Mouse (Mus musculus) ES-E14 (cell line): Measurements from ENCODE around the gene Lamp5. TPM values are rescaled to one million over a fixed set of nuclear protein-coding genes. Genes with fewer than 3 reads are reported as not detected.

Experiments
- DNase-seq: peaks from one replicate; pipeline ENCODE4 v3.0.0-alpha.2; 2013; ENCODE audit warnings: low read depth, low spot score
- H3K27ac ChIP-seq: 2 replicates; pipeline ENCODE4 v1.5.1; 2012; ENCODE audit warnings: low read depth, mild to moderate bottlenecking, low read length, moderate library complexity, mixed read lengths; ENCODE audit not compliant: poor library complexity, insufficient read depth, severe bottlenecking
- H3K36me3 ChIP-seq: 2 replicates; pipeline ENCODE4 v1.6.1; 2012; ENCODE audit warnings: mild to moderate bottlenecking, low read length, moderate library complexity, mixed read lengths; ENCODE audit not compliant: control insufficient read depth, poor library complexity, insufficient read depth, severe bottlenecking
- H3K4me1 ChIP-seq, 2 experiments: fragments of 150-350 bp in 1 of 2; sonication (generic) in 1 of 2; 2 replicates each; pipeline ENCODE4 v1.6.1; 2012; ENCODE audit warnings: low read length in 2 of 2, mild to moderate bottlenecking in 1 of 2, mixed read lengths in 1 of 2; ENCODE audit not compliant: control insufficient read depth in 2 of 2, insufficient read depth in 2 of 2, poor library complexity in 1 of 2
- H3K4me3 ChIP-seq, 2 experiments: fragments of 150-350 bp in 1 of 2; sonication (generic) in 1 of 2; 2 replicates each; pipeline ENCODE4 v1.5.1; 2012; ENCODE audit warnings: low read length in 2 of 2, low read depth in 1 of 2, mild to moderate bottlenecking in 1 of 2, mixed read lengths in 1 of 2; ENCODE audit not compliant: insufficient read depth in 1 of 2, poor library complexity in 1 of 2, severe bottlenecking in 1 of 2
- H3K9ac ChIP-seq: 2 replicates; pipeline ENCODE4 v1.6.1; 2012; ENCODE audit warnings: low read depth, mild to moderate bottlenecking, low read length, mixed read lengths; ENCODE audit not compliant: poor library complexity, insufficient read depth, severe bottlenecking
- H3K9me3 ChIP-seq: fragments of 150-350 bp; sonication (generic); 2 replicates; pipeline ENCODE4 v1.6.1; 2012; ENCODE audit warnings: low read depth, mild to moderate bottlenecking, low read length; ENCODE audit not compliant: control insufficient read depth, insufficient read depth
- CHD2 ChIP-seq: IDR thresholded peaks from 2 replicates; pipeline ENCODE4 v1.6.1; 2014; ENCODE audit warnings: mild to moderate bottlenecking, low read depth, low read length, inconsistent platforms
- HCFC1 ChIP-seq: IDR thresholded peaks from 2 replicates; pipeline ENCODE4 v1.6.1; 2012; ENCODE audit warnings: low read length, inconsistent platforms, borderline replicate concordance; ENCODE audit not compliant: insufficient read depth
- MAFK ChIP-seq: IDR thresholded peaks from 2 replicates; pipeline ENCODE4 v1.6.1; 2014; ENCODE audit warnings: mild to moderate bottlenecking, low read depth, low read length, inconsistent platforms; ENCODE audit not compliant: insufficient read depth
- ZC3H11A ChIP-seq: IDR thresholded peaks from 2 replicates; pipeline ENCODE4 v1.6.1; 2012; ENCODE audit warnings: low read depth, mild to moderate bottlenecking, inconsistent platforms, low read length, borderline replicate concordance
- ZNF384 ChIP-seq: IDR thresholded peaks from 2 replicates; pipeline ENCODE4 v1.6.1; 2012; ENCODE audit warnings: low read depth, low read length, inconsistent platforms
- in situ Hi-C, 2 experiments: fragments of 600-800 bp; cut with MboI; formaldehyde crosslinking; loops; one replicate each; pipeline ENCODE4 v1.15.1; 2025; ENCODE audit warnings: low sequenced_read_pairs in 2 of 2, inconsistent platforms in 1 of 2; ENCODE audit not compliant: unreplicated experiment in 2 of 2
- total RNA-seq: library from RNA; depleted of rRNA; stranded (reverse); fragments of 300-350 nt; gene quantifications from 2 replicates; pipeline ENCODE4 v1.2.3, GENCODE M21; 2012

Gene Lamp5
- total RNA-seq, 1 experiment: not detected

- Histone ChIP-seq H3K4me1 (0 out of 4 replicates have a peak, but pooled peaks cover 0 to 2% of the 10 kb centered on the region in 2 experiments), H3K36me3 (no peaks in the 10 kb centered on the region), H3K27ac (no peak overlapping the region), H3K4me3 (no peak overlapping the region), H3K9me3 (no peaks in the 10 kb centered on the region), H3K9ac (no peak overlapping the region)
- no peak for DNase-seq
- TF ChIP-seq HCFC1 (no peak), MAFK (no peak), ZC3H11A (no peak)
- in situ Hi-C loops: no loop called here
Measured at GRCm38 (mm10) chr2:136064356-136064755, 12.3 kb downstream of the Lamp5 start.

- in situ Hi-C loops: no loop called here
- no peak overlapping the region for H3K27ac ChIP-seq
- H3K9ac ChIP-seq: no peak overlapping the region
- H3K4me1 ChIP-seq: no peaks in the 10 kb centered on the region
- H3K36me3 ChIP-seq: no peaks in the 10 kb centered on the region
- TF ChIP-seq HCFC1: no peak
- no peak for TF ChIP-seq ZC3H11A
- TF ChIP-seq MAFK: no peak
- no peak for TF ChIP-seq ZNF384
- TF ChIP-seq CHD2: no peak
- H3K9me3 ChIP-seq: no peaks in the 10 kb centered on the region
- DNase-seq: no peak
- no peak overlapping the region for H3K4me3 ChIP-seq
Measured at GRCm38 (mm10) chr2:136095978-136096377, 43.9 kb downstream of the Lamp5 start.

DNA sequence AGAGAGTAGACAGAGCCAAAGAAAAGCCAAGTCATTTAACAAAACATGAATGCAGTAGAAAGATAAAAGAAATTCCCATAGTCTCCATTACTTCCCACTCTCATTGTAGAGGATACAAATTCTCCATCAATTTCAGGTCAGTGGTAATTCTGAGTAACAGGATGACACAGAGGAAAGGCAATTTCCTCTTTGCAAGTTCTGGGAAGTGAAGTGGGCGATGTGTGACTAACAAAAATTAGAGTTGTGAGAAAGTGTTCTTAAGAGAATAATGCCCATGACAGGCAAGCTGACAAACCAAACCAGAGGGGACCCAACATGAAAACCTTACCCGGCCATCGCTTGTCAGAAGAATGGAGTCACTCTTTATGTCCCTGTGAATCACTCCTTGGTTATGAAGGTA, 45.1 kb downstream of the Lamp5 start:
- Histone ChIP-seq H3K4me1 (no peaks in the 10 kb centered on the region), H3K36me3 (no peaks in the 10 kb centered on the region), H3K27ac (no peak overlapping the region), H3K9ac (no peak overlapping the region), H3K4me3 (no peak overlapping the region), H3K9me3 (no peaks in the 10 kb centered on the region)
- TF ChIP-seq MAFK: no peak
- TF ChIP-seq CHD2: no peak
- no peak for TF ChIP-seq ZNF384
- no peak for TF ChIP-seq ZC3H11A
- TF ChIP-seq HCFC1: no peak
- in situ Hi-C loops: no loop called here
- no peak for DNase-seq

DNA sequence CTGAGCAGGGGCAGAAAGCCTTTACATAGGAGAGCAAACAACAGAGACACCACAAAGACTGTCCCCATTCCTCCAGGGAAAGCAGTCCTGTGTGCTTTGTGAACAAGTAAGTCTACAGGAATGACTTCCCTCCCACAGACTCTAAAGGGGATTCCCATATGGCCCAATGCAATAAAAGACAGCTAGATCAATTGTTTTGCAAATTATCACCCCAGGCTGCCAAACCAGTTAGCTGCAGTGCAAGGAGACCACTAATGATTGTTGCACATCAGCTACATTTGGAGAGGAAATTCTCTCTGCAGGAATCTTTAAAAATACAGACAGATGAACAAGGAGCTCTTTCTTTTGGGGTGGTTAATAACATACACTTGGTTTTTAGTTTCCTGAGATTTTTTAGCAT, 55.6 kb downstream of the Lamp5 start:
- Histone ChIP-seq H3K9ac (no peak overlapping the region), H3K36me3 (no peaks in the 10 kb centered on the region), H3K4me1 (peaks cover 0 to 2% of the 10 kb centered on the region in 2 experiments; a peak in 1 of 4 replicates), H3K4me3 (no peak overlapping the region), H3K9me3 (no peaks in the 10 kb centered on the region), H3K27ac (no peak overlapping the region)
- in situ Hi-C loops: no loop called here
- TF ChIP-seq MAFK: no peak
- TF ChIP-seq ZNF384: no peak
- TF ChIP-seq ZC3H11A: no peak
- no peak for TF ChIP-seq CHD2
- no peak for TF ChIP-seq HCFC1
- peak; percentile 19 for DNase-seq
